Mouse (Mus musculus) A20 (cell line): Measurements from ENCODE around the gene Cebpa.

ENCODE experiments used
- DNase-seq: peaks from one replicate; pipeline ENCODE4 v3.0.0-alpha.2; 2011; ENCODE audit warnings: low read depth, low spot score

Gene Cebpa

DNA sequence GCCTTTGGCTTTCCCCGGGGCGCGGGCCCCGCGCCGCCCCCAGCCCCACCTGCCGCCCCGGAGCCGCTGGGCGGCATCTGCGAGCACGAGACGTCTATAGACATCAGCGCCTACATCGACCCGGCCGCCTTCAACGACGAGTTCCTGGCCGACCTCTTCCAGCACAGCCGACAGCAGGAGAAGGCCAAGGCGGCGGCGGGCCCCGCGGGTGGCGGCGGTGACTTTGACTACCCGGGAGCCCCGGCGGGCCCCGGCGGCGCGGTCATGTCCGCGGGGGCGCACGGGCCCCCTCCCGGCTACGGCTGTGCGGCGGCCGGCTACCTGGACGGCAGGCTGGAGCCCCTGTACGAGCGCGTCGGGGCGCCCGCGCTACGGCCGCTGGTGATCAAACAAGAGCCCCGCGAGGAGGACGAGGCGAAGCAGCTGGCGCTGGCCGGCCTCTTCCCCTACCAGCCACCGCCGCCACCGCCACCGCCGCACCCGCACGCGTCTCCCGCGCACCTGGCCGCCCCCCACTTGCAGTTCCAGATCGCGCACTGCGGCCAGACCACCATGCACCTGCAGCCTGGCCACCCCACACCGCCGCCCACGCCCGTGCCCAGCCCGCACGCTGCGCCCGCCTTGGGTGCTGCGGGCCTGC lies 533 bp downstream of the Cebpa start:
- no peak for DNase-seq

DNA sequence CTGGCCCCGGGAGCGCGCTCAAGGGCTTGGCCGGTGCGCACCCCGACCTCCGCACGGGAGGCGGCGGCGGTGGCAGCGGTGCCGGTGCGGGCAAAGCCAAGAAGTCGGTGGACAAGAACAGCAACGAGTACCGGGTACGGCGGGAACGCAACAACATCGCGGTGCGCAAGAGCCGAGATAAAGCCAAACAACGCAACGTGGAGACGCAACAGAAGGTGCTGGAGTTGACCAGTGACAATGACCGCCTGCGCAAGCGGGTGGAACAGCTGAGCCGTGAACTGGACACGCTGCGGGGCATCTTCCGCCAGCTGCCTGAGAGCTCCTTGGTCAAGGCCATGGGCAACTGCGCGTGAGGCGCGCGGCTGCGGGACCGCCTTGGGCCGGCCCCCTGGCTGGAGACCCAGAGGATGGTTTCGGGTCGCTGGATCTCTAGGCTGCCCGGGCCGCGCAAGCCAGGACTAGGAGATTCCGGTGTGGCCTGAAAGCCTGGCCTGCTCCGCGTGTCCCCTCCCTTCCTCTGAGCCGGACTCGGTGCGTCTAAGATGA lies 1.1 kb downstream of the Cebpa start:
- no peak for DNase-seq

DNA sequence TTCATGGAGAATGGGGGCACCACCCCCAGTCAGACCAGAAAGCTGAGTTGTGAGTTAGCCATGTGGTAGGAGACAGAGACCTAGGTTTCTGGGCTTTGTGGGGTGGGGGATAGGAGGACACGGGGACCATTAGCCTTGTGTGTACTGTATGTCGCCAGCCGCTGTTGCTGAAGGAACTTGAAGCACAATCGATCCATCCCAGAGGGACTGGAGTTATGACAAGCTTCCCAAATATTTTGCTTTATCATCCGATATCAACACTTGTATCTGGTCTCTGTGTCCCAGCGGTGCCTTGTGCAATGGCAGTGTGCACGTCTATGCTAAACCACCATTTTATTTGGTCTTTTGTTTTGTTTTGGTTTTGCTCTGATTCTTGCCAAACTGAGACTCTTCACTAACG lies 2.1 kb downstream of the Cebpa start:
- DNase-seq = no peak

DNA sequence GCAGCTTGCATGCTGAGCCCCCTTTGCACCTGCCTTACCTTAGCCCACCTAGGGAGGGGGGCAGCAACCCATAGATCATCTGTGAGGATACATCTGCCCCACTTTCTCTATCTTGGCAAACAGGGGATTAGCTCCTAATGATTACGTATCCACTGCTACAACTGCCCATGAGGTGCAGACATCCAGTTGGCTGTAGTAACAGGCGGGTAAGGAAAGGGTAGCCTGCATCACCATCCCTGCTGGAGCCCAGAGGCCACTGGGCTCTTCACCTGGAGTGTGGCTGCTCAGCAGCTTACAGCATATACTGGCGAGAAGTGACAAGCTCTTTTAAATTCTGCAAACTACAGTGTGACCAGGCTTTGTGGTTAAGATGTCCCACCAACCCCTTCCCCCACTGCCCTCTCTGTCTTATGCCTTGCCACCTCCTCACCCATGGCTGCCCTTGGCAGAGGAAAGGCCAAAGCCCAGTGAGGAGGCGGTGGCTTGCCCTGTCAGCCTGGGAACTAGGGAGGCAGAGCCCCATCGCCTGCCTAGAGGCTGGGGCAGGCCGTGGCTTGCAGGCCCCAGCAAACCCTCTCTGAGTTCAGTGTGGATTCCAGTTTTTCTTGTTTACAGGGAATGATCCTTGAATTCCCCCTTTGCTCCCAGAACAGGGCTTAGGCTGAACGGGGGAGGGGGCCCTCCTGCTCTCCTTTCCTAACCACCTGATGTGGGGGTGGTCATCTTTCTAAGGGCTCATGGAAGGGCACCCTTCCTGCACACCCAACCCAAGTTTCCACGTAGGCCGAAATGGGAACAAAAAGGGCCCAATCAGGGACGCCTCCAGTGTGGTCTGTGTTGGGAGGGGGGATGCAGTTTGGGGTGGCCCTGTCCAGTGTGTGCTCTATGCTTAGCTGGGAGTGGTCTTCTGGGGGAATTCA lies 3.6 kb downstream of the Cebpa start:
- DNase-seq = no peak

DNA sequence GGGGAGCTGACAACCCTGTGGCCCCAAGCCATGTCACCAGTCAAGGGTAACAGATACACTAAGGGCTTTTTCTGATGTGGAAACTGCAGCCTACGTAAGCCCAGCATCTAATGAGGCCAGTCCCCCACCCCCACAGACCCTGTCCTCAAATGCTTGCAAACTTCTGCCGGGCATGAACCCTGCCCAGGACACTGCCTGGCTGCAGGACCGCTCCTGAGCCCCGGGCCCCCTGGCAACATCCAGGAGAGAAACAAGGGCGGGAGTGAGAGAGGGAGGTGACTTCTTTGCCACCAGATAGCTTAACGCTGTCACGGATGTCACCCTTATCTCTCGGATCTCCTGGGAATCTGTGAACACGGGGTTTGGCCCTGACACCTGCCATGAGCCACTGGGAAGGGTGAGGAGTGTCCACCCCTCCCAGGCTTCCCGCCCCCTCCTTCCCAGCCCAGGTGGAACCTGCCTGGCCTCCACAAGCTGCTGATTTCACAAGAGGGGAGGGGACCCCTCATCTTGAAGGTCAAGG lies 4.4 kb downstream of the Cebpa start:
- DNase-seq = no peak

DNA sequence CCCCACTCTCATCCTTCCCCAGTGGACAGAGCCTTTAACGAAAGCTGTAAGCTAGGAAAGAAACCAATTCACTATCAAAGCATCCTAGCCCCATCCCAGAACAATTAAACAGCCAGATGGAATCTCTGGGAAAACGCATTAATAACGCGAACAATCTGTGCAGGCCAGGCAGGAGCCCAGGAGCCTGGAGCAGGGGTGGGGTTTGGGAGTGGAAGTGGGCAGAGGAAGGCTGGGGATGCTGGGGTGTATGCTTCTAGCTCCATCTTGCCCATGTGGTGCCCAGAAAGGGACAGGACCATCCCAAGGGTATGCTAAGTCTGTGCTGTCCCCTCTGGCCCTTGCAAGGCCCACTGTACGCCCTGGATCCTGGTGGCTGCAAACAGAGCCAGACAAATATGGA lies 5.1 kb downstream of the Cebpa start:
- DNase-seq = no peak

DNA sequence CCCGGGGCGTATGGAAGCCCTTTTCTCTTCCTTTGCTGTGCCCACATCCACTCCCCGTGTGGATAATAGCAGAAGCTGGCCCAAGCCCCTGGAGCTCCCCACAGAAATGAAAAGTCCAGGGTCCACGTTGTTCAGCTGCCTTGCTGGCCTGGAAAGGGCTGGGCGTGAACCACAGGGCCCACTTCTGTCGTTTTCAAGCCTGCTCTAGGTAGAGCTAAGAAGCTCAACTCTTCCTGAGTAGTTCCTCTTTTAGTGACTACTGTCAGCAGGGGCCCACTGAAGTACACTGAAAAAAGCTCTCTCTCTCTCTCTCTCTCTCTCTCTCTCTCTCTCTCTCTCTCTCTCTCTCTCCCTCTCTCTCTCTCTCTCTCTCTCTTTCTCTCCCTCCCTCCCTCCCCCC lies 5.7 kb downstream of the Cebpa start:
- DNase-seq = peak; percentile 29

DNA sequence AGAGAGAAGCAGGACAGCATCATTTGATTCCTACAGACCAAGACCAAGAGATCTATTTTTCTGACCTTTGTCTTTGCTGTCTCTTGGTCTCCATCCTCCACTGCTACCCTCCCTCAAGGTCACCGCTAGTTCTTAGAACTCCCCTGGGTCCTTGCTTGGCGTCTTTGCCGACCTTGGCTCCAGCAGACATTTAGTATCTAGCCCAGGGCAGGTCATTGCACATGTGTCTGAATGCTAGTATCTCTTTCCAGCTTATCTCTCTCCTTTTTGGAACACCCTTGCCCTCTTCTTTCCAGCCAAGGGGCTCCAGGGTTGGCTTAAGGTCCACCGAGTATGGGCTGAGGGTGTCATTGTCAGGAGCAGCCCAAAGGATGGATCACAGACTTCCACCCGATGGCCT lies 6.9 kb downstream of the Cebpa start:
- no peak for DNase-seq

DNA sequence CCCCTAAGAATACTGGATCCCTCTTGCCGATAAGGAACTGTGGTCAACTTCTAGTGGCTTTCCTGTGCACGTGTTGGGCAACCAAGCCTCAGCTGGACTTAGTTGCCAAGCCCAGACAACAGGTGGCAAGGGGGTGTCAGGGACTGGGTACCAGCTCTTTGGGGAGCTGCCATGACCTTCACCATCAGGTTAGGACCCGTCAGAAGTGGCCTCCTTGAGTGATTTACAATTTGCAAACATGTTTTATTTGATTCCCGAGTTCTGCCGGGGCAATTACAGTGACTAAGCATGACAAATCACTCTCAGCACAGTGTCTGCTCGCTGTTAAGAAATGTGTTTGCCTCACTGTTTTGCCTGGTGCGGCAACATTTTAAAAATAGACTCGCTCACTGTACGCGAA lies 7.9 kb downstream of the Cebpa start:
- DNase-seq = no peak

DNA sequence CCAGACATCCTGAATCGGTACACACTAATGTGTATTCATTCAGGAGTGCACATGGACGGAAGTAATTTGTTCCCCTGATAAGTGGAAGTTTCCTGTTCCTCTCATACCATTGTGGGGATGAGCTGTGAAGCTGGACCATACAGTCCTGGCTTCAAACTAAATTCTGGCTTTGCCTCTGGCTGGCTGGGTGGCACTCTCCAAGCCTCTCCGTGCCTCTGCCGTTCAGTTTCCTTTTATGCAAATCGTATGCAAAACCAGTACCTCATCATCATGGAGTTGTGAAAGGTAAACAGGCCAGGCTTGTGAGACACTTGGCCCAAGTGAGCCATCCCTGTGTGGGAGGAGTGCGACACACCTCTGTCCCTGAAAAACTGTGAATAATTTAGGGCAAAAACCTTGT lies 8.6 kb downstream of the Cebpa start:
- DNase-seq = peak; percentile 34

DNA sequence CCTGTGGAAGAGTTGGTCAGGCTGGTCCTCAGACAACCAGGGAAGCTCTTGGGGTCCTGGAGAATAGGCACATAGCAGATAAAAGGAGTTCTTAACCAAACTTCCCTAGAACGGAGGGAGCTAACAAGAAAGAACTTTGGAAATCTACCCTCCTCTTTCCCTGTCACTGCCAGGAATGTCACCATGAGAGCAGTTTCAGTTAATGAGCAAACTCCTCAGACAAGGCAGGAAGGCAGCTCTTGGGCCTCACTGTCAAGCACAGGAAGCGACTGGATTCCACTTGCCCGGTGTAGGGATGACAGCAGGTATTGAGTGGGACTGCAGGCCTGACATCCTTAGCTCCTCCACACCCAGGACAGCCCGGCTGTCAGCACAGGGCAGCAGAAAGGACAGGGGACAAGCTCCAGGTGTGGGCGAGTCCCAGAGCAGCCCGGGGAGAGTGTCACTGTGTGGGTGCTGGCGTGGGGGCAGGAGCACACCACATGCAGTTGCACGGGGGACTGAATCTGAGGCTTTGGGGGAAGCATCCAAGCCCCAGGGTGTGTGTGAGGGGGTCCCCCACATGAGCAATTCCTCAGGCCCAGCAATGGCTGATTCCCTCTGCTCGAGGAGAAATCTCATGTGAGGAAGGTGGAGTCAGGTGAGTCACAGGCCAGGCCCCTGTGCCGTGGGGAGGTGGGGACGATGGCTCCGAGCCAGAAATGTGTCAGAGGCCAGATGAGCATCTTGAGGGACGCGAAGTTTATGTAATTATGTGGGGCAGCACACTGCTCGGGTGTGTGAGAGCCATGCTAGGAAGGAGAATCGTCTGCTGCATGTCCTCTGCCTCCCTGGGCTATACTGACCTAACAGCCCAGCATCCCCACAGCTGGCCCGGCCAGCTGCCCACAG lies 9.8 kb downstream of the Cebpa start:
- no peak for DNase-seq

DNA sequence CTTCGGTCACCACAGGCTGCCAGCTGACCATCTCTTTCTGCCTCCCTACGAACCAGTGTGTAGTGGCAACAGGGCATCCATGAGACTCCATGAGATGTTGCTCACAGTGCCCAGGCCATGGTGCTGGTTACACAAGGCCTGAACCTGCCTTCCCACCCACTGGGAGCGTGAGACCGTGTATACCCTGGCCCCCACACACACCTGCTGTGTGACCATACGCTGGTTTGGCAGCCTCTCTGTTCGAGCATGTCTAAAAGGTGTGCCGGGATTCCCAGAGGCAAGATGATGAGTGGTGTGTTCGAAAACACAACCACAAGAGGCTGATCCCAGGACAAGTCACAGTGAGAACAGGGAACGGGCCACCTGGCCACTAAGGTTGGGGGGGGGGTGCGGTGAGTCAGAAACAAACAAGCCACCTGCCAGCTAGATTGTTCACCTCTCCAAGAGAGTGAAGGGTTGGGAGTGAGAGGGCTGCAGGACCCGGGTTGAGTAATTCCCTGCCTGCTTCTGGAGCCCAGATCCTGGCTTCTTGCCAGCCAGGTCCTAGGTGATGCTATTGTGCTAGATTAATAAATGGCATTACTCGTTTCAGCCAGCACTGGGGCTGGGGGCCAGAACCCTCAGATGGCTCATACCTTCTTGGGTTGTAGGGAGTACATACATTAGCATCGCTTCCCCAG lies 11.1 kb downstream of the Cebpa start:
- DNase-seq = no peak

DNA sequence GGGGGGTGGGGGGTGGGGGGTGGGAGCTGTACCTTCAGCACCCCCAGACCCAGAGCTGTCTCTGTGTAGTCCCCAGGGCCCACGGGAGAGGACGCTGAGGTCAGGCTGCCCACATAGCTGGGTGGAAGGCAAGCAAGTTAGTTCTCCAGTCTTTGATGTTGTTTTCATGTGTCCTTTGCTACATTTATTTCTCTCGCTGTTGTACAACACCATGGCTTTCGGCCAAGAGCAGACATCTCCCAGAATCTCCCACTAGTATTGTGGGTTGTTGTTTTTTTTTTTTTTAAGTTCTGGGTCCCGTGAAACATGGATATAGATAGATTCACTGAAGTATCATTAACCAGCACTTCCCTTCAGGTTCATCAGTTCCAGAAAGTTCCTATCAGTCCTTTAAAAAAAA lies 11.8 kb downstream of the Cebpa start:
- DNase-seq = no peak

DNA sequence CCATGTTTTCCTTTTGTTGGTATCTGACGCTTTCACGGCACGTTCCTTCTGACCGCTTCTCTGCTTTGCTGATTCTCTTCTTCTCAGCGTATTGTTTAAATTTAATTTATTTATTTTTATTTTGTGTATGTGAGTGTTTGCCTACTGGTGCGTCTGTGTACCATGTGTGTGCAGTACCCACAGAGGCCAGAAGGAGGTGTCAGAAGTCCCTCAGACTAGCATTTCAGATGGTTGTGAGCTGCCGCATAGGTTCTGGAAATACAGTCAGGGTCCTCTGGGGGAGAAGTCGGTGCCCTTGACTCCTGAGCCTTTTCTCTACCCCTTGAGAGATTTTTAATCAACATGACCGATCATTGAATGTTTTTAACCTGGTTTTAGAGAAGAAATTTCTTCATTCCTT lies 12.5 kb downstream of the Cebpa start:
- no peak for DNase-seq

DNA sequence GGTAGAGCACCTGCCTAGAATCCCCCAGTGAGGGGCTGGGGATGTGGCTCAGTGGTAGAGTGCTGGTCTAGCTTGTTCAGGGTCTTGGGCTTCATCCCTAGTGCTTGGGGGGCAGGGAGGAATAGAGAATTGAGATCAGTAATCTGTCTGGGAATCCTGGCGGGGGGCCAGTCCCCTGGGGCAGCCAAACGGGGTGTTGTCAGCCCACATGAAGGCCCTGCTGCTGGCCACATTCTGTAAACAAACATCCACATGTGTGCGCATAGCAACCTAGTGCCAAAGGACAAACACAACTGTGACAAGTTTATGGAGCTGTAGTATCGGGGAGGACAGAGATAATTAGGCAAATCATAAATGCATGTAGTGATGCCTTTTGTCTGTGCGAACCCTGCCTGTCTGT lies 15.5 kb downstream of the Cebpa start:
- no peak for DNase-seq

DNA sequence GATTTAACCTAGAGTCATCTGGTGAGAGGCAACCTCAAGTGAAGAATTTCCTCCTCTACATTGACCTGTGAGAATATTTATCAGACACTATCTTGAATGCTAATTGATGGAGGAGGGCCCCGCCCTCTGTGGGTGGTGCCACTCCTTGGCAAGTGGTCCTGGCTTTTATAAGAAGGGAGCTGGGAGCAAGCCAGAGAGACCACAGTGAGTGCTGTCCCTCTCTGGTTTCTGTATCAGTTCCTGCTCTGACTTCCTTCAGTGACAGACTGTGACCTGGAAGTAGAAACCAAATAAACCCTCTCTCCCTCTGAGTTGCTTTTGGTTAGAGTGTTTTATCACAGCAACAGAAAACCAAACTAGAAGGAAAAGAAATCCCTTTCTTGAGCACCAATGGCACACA lies 18.4 kb downstream of the Cebpa start:
- no peak for DNase-seq

DNA sequence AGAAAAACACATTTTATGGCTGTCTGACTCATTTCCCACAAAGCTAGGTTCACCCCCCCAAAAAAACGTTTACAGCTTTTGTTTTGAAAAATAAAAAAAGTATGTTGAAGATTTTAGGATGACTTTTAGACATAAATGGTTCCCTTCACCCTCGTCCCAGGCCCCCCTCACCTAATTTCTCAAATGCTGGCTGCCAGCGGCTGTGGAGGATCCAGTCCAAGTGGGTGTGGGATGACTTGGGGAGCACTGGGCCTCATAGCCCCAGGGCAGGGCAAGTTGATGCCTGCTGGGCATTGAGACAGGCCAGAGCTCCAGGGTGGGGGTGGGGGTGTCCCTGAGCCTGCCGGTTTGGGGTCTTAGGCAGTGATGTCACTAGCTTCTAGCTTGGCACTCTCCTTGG lies 19.4 kb downstream of the Cebpa start:
- DNase-seq = no peak

DNA sequence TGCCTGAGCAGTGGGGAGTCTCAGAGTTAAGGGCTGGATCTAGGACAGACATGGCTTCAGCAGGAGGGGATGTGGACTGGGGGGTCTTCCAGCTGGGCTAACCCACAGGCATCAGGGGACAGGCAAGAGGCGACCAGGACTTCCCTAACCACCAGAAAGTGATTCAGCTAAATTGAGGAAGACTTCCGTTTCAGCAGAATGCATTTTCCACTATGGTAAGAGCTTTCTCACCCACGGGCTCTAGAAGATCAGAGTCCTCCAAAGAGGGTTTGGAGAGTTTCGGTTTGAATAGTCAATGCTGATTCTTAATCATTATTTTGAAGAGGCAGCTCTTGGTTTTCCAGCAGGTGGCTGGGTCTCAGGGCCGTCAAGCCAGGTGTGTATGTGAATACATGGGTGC lies 20.8 kb downstream of the Cebpa start:
- DNase-seq = no peak

DNA sequence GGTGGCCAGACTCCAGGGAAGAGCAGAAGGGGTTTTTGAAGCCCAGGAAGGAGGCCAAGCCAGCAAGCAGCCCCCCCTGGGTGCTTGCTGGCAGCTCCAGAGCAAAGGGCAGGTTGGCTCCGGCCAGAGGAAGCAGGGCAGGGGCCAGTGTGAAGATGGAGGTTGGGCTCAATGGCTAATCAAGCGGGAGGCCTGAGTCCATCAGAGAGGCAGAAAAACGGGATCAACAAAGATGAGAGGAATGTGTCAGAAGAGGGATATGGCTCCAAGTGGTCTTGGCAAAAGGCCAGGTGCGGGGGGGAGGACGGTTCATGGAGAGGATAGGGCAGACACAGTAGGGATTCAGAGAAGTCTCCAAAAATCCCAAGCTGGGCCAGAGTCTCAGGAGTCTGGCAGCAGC lies 22.4 kb downstream of the Cebpa start:
- no peak for DNase-seq

DNA sequence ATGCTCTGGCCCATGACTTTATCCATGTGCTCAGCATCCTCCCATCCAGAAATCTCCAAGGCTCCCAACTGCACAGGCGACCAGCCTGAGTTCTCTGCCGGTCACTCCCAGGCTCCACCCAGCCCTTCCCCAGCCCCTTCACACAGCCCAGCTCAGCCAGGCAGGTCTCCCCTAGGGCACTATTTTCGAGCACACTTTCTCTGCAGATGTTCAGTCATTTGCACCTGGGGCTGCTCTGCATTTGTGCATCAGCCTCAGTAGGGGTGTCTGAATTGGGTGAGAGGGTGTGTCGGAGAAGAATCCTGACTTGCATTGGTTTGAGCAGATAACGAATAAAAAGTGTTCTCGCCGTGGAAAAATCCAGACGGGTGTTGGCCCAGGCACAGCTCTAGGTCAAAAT lies 23.4 kb downstream of the Cebpa start:
- DNase-seq = no peak
